Mouse (Mus musculus) G1E (cell line): ENCODE results near the gene Diaph3.

Experiments
- CTCF ChIP-seq: IDR thresholded peaks from 2 replicates; pipeline ENCODE4 v1.5.1; 2012; ENCODE audit warnings: low read depth, low read length, inconsistent platforms, mixed read lengths
- GATA1 ChIP-seq: IDR thresholded peaks from 2 replicates; pipeline ENCODE4 v1.6.1; 2012; ENCODE audit warnings: borderline replicate concordance, low read length, inconsistent platforms, mixed read lengths
- GATA2 ChIP-seq: IDR thresholded peaks from 2 replicates; pipeline ENCODE4 v1.6.1; 2012; ENCODE audit warnings: low read depth, low read length, inconsistent platforms, borderline replicate concordance
- POLR2AphosphoS5 ChIP-seq: IDR thresholded peaks from 2 replicates; pipeline ENCODE4 v1.6.1; 2012; ENCODE audit warnings: low read depth, low read length, inconsistent platforms; ENCODE audit not compliant: insufficient replicate concordance
- TAL1 ChIP-seq: conservative IDR thresholded peaks from 2 replicates; pipeline ENCODE4 v1.6.1; 2012; ENCODE audit warnings: low read depth, low read length, inconsistent platforms, mixed read lengths

- no peak for TF ChIP-seq GATA1
- TF ChIP-seq CTCF, result no peak
- TF ChIP-seq TAL1, result no peak
- TF ChIP-seq POLR2AphosphoS5, result no peak
- no peak for TF ChIP-seq GATA2
Observed at GRCm38 (mm10) chr14:87123091-87123490, 17.9 kb downstream of the Diaph3 start.
